Mouse (Mus musculus) liver, postnatal 0 days (tissue): ENCODE measurements at regions not wholly inside any gene's neighbourhood (a gene's known extent, or its start where the extent isn't known, plus 50 kb on each side); places are given as distances from the start of the nearest gene placed in this dataset.

Experiments used
- CTCF ChIP-seq: sonication (generic); IDR thresholded peaks from 2 replicates; pipeline ENCODE4 v1.5.1; 2016; ENCODE audit warnings: antibody characterized with exemption, low read depth
- EP300 ChIP-seq: IDR thresholded peaks from 2 replicates; pipeline ENCODE4 v1.6.1; 2016; ENCODE audit warnings: antibody characterized with exemption, low read depth, mild to moderate bottlenecking

DNA sequence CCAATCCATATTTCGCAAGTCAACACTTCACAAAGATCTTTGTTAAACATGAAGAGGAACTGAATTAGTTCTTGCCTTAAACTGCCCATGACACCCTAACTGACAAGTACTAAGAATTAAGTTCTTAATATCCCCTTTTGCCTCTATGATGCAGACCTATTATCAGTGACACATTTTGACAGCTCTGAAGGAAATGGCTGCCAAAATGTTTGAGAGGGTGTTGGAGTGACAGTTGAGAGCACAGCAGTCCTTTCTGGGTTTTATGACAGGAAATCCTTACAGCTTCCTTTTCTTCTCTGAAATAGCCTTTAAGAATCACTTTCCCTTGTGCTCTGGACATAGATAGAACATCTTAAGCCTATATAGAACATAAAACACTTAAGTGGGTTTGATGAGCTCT is 1034.4 kb upstream of the B3galt2 start:
- TF ChIP-seq EP300 (no peak), CTCF (no peak)
